Mouse (Mus musculus): ENCODE results near the gene Neurl1a.

Gene Neurl1a

DNA sequence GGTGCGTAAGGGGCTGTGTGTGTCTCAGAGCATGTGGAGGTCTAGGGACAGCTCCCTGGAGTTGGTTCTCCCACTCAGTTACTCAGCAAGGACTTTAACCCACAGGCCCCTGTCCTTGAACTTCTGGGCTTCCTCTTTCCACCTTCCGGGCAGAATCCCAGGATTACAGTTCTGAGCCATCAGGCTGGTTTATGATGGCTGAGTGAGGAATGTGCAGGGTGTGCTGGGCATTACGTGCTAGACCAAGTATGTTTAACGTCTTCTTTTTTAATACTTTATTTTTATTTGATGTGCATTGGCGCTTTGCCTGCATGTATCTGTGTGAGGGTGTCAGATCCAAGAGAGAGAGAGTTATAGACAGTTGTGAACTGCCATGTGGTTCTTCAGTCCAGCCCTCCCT, 38.1 kb downstream of the Neurl1a start:
- DNase-seq, result no peak

GRCm38 (mm10) chr19:47219622-47220021, 41.0 kb downstream of the Neurl1a start:
- DNase-seq, result no peak

DNA sequence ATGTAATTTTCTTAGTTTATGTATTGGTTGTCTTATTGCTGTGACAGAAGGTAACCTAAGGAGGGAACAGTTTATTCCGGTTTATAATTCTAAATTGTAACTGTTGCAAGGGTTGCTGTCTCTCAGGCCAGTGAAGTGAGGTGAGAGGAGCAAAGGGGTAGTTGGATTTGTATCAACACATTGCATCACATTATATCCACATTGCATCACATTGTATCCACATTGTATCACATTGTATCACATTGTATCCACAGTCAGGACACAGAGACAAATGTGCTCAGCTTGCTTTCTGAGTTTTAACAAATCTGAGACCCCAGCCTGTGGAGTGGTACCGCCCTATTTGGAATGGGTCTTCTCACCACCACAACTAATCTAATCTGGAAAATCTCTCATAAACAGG, 41.6 kb downstream of the Neurl1a start:
- DNase-seq, result no peak

GRCm38 (mm10) chr19:47221006-47221405, 42.4 kb downstream of the Neurl1a start:
- DNase-seq, result no peak

DNA sequence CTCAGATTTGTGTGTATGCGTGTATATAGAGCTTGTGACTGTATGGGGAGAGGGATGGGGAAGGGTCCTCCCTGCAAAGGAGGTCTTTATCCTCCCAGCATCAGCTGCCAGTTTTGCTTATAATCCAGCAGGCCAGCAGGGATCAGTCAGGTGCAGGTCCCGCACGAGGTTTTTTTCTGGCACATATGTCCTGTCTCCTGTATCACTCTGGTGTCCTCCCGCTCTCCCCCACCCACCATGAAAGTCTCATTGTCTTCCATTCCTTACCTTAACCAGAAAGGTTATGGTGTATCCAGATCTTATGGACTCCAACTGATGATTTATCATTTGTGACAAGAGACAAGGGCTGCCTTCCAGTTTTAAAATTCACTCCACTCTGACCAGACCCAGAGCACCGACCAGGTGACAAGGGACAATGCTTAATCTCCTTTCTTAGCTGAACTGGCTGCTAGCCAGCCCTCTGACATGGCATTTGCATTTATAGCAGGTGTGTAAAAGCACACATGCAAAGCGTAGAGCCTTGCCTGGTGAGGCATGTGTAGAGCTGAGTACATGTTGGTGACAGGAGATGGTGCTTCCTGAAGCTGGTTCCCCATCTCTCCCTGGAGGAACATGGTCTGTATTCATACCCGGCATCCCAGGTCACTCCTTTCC, 43.0 kb downstream of the Neurl1a start:
- DNase-seq, result no peak

- no peak for DNase-seq
Measured at GRCm38 (mm10) chr19:47222154-47222840, 43.7 kb downstream of the Neurl1a start.

DNA sequence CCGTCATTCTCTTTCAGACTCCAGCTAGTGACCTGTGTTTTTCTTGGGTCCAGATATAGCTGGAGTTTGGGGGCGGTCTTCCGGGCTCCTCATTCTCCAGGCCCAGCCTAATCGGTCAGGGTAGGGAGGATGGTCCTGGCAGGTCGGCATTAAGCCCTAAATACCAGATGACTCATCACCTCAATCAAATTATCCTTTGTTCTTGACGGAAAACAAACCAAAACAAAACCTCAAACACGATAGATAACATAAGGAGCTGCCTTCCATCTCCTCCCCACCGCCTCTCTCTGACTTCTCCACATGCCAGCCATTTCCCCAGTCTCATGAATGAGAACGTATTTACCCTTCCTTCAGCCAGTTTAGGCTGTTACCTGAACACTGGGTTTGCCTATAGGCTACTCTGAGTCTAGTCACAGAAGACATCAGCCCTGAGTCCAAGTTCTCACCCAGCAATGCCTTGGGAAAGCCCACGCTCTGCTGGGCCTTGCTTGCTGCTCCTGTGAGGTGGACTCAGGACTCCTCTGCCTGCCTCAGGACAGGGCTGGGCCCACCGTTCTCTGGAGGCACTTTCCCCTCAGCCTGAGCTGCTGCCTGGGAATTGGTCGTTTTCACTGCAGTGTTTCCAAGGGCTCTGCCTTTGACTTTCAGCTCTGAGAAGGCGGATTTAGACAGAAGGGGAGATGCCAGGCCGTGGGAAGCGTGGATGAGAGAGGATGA, 44.4 kb downstream of the Neurl1a start:
- no peak for DNase-seq

- no peak for DNase-seq
Measured at GRCm38 (mm10) chr19:47224743-47225142, 46.1 kb downstream of the Neurl1a start.

DNA sequence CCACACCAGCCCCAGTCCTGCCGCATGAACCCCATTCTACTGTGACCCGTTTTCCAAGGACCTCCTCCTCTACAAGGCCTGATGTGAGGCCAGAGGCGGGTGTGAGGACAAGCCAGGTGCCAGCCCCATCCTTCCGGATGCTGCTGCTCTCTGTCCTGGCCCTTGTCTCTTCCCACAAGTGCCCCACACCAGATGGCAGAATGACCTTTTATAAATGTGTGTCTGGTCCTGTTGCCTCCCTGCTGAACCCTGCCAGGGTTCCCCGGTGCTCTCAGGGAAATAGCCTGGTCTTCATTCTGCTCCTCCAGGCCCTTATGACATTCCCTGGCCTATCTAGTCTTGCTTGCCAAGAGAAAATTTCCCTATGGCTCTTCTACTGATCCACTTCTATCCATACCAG, 47.2 kb downstream of the Neurl1a start:
- no peak for DNase-seq

DNA sequence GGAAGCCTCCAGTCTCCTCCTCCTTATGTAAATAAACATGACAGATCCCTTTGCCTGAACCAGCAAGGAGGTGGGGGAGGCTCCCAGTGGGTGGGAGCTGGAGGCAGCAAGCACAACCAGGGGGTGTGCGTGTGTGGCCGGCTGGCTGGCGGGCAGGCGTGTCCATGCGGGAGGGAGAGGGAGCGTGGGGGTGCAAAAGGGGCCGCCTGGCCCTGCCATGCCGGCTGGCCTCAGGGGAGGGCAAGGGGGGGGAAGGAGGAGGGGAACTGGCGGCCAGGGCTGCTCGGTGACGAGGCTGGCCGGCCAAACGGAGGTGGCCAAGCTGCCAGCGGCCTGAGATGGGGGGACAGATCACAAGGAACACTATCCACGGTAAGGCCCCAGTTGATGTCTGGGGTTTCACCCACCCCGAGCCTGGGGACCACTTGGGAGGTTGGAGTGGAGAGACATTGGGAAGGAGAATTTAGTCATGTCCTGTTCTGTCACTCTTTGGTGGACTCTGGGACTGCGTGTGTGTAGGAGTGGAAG, 50.2 kb downstream of the Neurl1a start:
- no peak for DNase-seq

DNA sequence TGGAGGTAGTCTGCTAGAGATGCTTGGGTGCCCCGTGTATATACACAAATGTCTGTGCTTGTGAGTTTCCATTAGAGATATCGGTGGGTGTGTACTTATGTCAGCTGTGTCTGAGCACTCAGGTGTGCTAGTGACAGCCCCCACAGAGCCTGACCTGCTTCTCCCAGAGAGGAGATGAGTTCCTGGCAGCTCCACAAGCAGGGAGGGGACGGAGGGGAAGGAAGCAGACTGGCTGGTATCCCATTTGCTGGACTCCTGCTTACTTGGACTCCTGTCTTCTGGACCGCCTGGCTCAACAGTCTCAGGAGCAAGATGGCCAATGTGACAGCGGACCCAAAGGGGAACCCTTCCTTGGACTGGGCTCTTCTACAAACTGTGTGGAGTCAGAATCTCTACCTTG, 50.8 kb downstream of the Neurl1a start:
- no peak for DNase-seq

DNA sequence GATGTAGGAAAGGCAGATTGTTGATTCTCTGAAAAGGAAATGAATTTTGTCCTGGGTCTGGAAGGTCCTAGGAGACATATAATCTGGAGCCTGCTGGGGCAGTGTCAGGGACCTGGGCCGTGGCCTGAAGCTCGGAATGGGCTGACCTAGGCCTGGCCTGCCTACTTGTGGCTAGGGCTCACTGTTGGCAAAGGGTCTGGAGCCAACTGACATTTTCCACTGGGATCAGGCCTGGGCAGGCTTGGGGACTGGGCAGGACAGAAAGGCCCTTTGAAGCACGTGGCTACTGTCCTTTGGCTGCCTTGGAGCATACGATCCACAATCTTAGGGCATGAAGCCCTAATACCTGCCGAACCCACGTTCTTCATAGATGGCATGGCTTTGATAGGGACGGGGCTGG, 51.5 kb downstream of the Neurl1a start:
- DNase-seq, result no peak

DNA sequence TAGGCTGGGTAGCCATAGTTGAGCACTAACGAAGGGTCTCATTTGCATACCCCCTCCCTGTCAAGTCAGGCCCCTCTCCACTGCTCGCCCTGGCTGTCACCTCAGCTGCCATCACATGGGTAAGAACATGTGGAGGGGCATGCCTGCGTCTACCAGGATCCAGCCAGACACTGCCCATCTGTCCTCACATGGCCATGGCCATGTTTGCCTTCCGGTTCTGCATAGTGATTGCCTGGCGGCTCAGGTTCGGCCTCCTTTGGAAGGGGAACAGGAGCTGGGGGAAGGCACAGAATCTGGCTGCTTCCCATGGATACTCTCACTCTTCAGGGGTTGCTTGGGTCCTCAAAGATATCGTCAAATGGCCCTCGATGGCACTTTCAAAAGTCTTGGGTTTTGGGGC, 52.1 kb downstream of the Neurl1a start:
- no peak for DNase-seq

DNA sequence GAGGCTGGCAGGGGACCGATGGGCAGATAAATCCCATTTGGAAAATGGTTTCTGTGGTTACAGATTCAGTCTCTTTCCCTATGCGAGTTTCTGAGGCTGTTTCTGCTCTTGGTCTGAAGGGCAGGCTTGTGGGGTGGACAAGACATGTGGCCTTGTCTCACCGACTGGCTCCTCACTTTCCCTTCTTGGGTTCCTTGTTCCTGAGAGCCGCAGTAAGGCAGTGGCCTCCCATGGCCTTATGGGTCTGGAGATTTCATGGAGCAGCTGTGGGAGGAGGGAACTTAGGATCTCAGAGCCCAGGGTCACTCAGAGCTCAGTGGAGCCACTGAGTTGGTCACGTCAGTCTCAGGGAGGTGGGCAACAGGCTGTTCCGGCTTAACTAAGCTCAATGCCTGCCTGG, 52.8 kb downstream of the Neurl1a start:
- no peak for DNase-seq

DNA sequence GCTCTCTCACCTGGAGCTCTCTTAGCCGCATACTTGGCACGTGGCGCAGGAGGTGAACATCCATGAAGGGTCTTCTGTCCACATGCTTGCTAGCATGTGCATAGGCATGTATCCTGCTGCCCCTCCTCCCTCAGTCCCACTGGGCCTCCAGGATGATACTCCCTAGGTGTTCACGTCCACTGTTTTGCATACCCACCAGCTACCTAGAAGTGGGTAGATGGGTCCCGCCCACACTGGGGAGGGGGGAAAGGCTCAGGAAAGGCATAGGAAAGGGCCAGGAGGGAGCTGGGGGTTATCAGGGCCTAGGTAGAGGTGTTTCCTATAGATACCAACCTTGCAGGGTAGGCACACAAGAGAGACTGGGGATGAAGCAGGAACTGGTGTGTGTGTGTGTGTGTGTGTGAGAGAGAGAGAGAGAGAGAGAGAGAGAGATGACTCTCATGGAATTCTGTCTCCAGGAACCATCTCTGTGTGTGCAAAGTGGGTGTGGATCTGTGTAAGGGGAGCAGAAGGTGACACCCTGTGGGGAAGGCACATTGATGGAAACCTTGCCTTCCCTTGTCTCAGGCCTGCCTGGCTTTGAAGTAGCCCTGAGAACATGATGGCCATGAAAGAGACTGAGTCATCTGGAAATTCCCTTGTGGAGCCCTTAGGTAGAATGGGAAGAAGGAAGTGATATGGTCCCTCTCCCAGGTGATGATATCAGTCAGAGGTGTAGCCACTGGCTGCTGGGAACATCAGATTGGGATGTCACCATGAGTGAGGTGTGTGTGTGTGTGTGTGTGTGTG, 53.7 kb downstream of the Neurl1a start:
- DNase-seq, result no peak

DNA sequence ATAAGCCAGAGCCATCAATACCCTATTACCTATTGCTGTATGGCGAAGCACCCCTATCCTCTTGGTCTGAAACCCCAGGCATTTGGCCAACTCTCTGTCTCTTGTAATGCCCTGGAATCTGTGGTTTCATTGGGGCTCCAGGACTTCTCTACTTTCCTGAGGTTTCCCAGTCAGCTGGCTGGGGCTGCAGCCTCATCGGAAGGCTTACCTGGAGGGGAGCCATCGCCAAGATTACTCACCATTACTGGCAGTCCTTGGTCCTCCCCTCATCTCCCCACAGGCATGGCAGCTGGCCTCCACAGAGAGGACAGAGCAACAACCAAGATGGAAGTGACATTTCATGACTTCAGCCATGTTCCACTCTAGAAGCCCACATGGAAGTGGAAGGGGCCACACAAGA, 54.5 kb downstream of the Neurl1a start:
- DNase-seq, result no peak

- DNase-seq, result no peak
Measured at GRCm38 (mm10) chr19:47240076-47240475, 61.5 kb downstream of the Neurl1a start.

DNA sequence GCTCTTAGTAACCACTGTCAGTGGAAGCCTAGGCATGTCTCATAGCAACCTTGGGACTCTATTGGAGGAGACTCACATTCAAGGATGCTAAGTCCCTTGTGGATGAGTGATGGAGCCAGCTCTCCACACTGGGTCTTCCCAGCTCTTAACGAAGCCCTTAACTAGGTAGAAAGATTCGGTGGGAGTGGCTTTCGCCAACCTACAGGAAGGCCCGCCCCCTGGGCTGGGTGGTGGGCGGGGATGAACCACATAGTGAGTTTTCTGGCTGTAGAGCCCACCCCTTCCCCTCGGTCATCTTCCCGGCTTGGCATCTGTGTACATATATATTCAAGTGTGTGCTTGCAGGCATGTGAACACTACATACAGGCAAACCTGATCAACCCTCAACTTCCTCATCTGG, 62.3 kb downstream of the Neurl1a start:
- DNase-seq, result no peak

GRCm38 (mm10) chr19:47242227-47242626, 63.6 kb downstream of the Neurl1a start:
- no peak for DNase-seq

GRCm38 (mm10) chr19:47245512-47245911, 66.9 kb downstream of the Neurl1a start:
- DNase-seq, result no peak

- DNase-seq, result no peak
Measured at GRCm38 (mm10) chr19:47247791-47248190, 69.2 kb downstream of the Neurl1a start.

DNA sequence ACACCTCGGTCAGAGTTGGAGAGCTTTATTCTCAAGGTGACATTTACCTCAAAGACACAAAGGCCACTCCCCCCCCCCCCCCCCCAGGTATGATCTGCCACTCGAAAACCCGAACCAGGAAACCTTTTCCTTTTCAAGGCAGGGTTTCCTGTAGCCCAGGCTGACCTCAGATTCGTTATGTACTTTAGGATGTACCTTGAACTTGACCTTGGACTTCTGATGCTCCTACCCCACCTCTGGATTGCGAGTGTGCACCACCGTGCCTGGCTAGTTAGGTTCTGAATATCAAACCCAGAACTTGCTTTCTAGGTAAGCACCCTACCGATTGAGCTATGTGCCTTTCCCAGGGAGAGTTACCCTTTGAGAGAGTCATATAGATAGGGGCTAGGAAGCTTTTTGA, 69.7 kb downstream of the Neurl1a start:
- DNase-seq, result no peak

All from thymus, adult 18-20 months (tissue).